Mouse (Mus musculus): ENCODE measurements at regions not wholly inside any gene's neighbourhood (a gene's known extent, or its start where the extent isn't known, plus 50 kb on each side); places are given as distances from the start of the nearest gene placed in this dataset.
A peak's percentile ranks its signal among the peaks of the same experiment; 100 is the strongest.

DNA sequence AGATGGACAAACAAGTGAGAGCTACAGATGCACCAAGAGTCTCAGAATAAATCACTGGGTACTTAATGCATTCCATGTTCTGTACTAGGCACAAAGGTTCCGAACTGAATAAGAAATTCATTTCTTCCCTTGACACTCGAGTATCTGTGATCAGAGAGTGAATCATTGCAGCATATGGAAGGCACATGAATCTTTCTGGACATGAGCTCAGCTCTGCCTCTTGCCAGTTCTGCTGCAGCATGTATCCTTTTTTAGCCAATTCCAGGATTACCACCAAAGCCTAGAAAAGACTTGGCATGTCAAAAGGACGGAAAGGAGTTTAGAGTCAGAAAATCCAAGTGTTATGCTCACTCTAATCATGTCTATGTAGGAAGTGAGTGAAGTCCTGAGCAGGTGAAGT lies 567.0 kb downstream of the Fam181b start:
- no peak for DNase-seq

DNA sequence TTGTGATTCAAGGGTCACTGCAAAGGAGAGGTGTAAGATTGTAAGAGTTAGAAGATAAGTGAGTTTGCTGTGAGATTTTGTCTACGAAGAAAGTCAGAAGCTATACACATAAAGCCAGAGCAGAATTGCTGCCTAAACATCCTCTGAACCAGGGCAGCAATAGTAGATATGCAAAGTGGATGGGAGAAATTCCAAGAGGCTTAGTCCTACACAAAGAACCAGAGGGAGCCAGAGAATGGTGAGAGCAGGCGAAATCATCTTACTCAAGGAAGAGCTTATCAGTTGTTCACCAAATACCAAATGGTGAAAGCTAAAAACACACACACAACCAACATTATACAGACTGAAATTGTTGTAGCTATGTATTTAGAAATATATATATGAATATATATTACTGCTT lies 586.1 kb downstream of the Fam181b start:
- no peak for DNase-seq

DNA sequence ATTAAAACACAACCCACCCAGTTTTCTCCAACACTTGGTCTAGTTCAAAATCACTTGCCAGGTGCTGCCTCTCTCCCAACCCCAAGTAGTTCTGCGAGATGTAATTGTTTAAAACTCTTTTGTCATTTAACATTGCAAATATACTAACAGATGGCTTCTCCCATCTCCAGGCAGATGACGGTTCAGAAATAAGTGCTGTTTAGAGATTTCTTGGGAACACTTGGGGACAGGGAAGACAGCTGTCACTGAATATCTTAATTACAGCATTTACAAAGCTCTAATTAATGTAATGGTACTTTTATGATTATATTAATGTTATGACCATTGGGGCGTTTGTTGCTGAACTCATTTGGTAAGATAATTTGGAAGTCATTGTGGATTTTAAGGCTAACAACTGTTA lies 592.2 kb downstream of the Fam181b start:
- peak; percentile 2 for DNase-seq

DNA sequence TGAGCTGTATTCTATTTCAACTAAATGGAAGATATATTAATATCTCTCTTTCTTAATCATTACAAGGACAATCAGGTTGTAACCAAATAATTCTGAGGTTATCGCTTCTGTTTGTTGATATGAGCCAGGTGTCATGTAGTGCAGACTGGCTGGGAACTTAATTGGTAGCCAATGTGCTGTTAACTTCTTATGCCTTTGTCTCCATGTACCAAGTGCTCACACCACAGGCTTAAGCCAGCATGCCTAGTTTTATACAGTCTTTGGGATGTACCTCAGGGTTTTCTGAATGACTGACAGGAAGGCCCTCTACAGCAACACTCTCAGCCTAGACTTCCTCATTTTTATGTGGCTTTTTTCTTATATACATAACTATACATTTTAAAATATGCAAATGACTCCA lies 592.8 kb downstream of the Fam181b start:
- no peak for DNase-seq
